Mouse (Mus musculus): ENCODE data around the gene Ppm1e. TPM values are rescaled to one million over a fixed set of nuclear protein-coding genes. Genes with fewer than 3 reads are reported as not detected.

Ppm1e gene
- total RNA-seq, 2 experiments from 2014 or later = 18.1 to 18.7 TPM

- no peak for DNase-seq
Observed at GRCm38 (mm10) chr11:87250132-87250531, 108.7 kb downstream of the Ppm1e start.

- no peak for DNase-seq
Observed at GRCm38 (mm10) chr11:87247494-87247866, 111.3 kb downstream of the Ppm1e start.

GRCm38 (mm10) chr11:87246724-87247493, 111.9 kb downstream of the Ppm1e start:
- DNase-seq = no peak

GRCm38 (mm10) chr11:87246107-87246651, 112.6 kb downstream of the Ppm1e start:
- no peak for DNase-seq

- DNase-seq = no peak
Observed at GRCm38 (mm10) chr11:87245171-87245840, 113.5 kb downstream of the Ppm1e start.

GRCm38 (mm10) chr11:87241256-87241655, 117.6 kb downstream of the Ppm1e start:
- DNase-seq = no peak

GRCm38 (mm10) chr11:87240833-87241215, 118.0 kb downstream of the Ppm1e start:
- no peak for DNase-seq

GRCm38 (mm10) chr11:87240141-87240832, 118.5 kb downstream of the Ppm1e start:
- DNase-seq = no peak

GRCm38 (mm10) chr11:87238891-87239530, 119.8 kb downstream of the Ppm1e start:
- DNase-seq = no peak

GRCm38 (mm10) chr11:87235486-87235872, 123.3 kb downstream of the Ppm1e start:
- no peak for DNase-seq

GRCm38 (mm10) chr11:87234743-87235485, 123.9 kb downstream of the Ppm1e start:
- no peak for DNase-seq

- DNase-seq = no peak
Observed at GRCm38 (mm10) chr11:87233377-87233776, 125.4 kb downstream of the Ppm1e start.

GRCm38 (mm10) chr11:87227056-87227455, 131.8 kb downstream of the Ppm1e start:
- no peak for DNase-seq

GRCm38 (mm10) chr11:87222686-87223085, 136.1 kb downstream of the Ppm1e start:
- peak; percentile 32 for DNase-seq

- DNase-seq = no peak
Observed at GRCm38 (mm10) chr11:87212313-87212712, 146.5 kb downstream of the Ppm1e start.

Other genes with a start within 250 kb of the Ppm1e start
- 10 to 100 TPM; 40.2 to 42.6 TPM for gene Ska2, start 249.8 kb downstream of the Ppm1e start, total RNA-seq (2021)
- gene Trim37, start 231.9 kb downstream of the Ppm1e start, total RNA-seq (2021) = 10 to 100 TPM; 16.7 to 18.9 TPM
- gene Rad51c, start 45.9 kb upstream of the Ppm1e start, total RNA-seq (2021) = 10 to 100 TPM; 10.5 to 11.1 TPM
- not detected for gene Tex14, start 46.0 kb upstream of the Ppm1e start, total RNA-seq (2021)
- gene Gm11492, start 207.6 kb upstream of the Ppm1e start, total RNA-seq (2021) = not detected
- gene Sept4, start 209.9 kb upstream of the Ppm1e start, total RNA-seq (2021) = 10 to 100 TPM; 65.4 to 68.6 TPM
- 10 to 100 TPM; 15.2 TPM for gene Mtmr4, start 233.1 kb upstream of the Ppm1e start, total RNA-seq (2021)